Mouse (Mus musculus): ENCODE measurements around the gene Lgi1.

DNA sequence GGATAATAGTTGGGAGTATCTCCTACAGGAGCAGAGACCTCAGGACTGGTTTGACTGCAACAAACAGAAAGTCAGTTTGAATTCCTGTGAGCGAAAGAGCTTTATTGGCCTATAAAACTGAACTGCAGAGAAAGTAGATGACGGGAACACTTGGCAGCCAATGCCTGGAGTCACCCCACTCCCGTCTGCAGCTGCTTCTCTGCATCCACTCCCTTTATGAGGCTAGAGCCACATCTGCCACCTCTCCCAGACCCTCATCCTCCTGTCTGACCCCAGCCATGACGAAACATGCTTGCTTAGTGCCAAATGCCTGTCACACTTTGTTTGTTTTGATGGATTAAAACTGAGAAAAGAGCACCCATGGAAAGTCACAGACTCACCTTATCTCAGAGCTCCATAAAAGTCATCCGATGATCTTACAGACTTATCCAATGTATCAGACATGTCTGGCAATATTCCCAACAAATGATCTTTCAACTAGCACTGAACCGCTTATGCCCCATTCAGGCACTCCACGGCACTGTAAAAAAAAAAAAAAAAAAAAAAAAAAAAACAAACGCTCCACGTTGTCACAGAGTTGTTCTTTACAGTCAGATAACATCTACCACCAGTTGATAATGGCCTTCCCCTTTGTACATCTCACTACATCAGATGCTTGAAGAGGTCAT is 93.8 kb downstream of the Lgi1 start:
- TF ChIP-seq CTCF (IDR thresholded peaks at IDR 0.05; ENCODE audit: borderline replicate concordance, control insufficient read depth, extremely low read depth, insufficient read depth, low read length, poor library complexity): no peak
- TF ChIP-seq POLR2A (IDR thresholded peaks at IDR 0.05; ENCODE audit: control insufficient read depth, extremely low read depth, insufficient read depth, low read length, poor library complexity): no peak
